Mouse (Mus musculus) limb, embryonic 11.5 days (tissue): ENCODE results near the gene Atp13a4. TPM values are rescaled to one million over a fixed set of nuclear protein-coding genes. Genes with fewer than 3 reads are reported as not detected.

Experiments
- ATAC-seq: fragments of 200-750 bp; cut with Nextera tagmentation; 2 replicates; pipeline ENCODE4 v1.8.0; 2017; ENCODE audit warnings: low read depth; ENCODE audit not compliant: insufficient number of reproducible peaks, low FRiP score, low TSS enrichment
- DNase-seq: peaks from one replicate; pipeline ENCODE4 v3.0.0-alpha.2; 2015; ENCODE audit warnings: low spot score
- H3K27ac ChIP-seq: fragments of 300-500 bp; sonication (generic); replicated peaks from 2 replicates; pipeline ENCODE4 v1.5.1; 2014; ENCODE audit warnings: low read depth, mild to moderate bottlenecking, low read length
- H3K27me3 ChIP-seq: fragments of 300-500 bp; sonication (generic); 2 replicates; pipeline ENCODE4 v1.6.1; 2014; ENCODE audit warnings: mild to moderate bottlenecking, low read length, mixed read lengths; ENCODE audit not compliant: control insufficient read depth, insufficient read depth
- H3K36me3 ChIP-seq: fragments of 300-500 bp; sonication (generic); 2 replicates; pipeline ENCODE4 v1.6.1; 2014; ENCODE audit warnings: mild to moderate bottlenecking, low read length, moderate library complexity, mixed read lengths; ENCODE audit not compliant: control insufficient read depth, insufficient read depth
- H3K4me1 ChIP-seq: fragments of 300-500 bp; sonication (generic); 2 replicates; pipeline ENCODE4 v1.6.1; 2014; ENCODE audit warnings: low read length, mixed read lengths; ENCODE audit not compliant: control insufficient read depth, insufficient read depth
- H3K4me2 ChIP-seq: fragments of 300-500 bp; sonication (generic); 2 replicates; pipeline ENCODE4 v1.6.1; 2014; ENCODE audit warnings: low read depth, mild to moderate bottlenecking, moderate library complexity; ENCODE audit not compliant: severe bottlenecking
- H3K4me3 ChIP-seq: fragments of 300-500 bp; sonication (generic); 2 replicates; pipeline ENCODE4 v1.5.1; 2014; ENCODE audit warnings: low read depth, low read length
- H3K9ac ChIP-seq: fragments of 300-500 bp; sonication (generic); 2 replicates; pipeline ENCODE4 v1.6.1; 2014; ENCODE audit warnings: mild to moderate bottlenecking, low read length
- H3K9me3 ChIP-seq: fragments of 300-500 bp; sonication (generic); 2 replicates; pipeline ENCODE4 v1.6.1; 2016; ENCODE audit warnings: low read length; ENCODE audit not compliant: control insufficient read depth
- WGBS: fragments of 180-500 bp; shearing (Covaris S2); extraction: QIAGEN DNeasy Blood & Tissue Kit; methylation state at CpG from one replicate; pipeline ENCODE4 v1.1.7; 2014; 5-methylcytosine and 5-hydroxymethylcytosine counted together
- polyA plus RNA-seq: library from polyadenylated mRNA; unstranded; fragments of >200 nt; fragmentation: Nextera tagmentation; extraction: Ambion mirVana; gene quantifications from 2 replicates; pipeline ENCODE4 v1.2.1, GENCODE M21; 2014

Gene Atp13a4
- polyA plus RNA-seq, 1 experiment from 2014 or later = not detected

DNA sequence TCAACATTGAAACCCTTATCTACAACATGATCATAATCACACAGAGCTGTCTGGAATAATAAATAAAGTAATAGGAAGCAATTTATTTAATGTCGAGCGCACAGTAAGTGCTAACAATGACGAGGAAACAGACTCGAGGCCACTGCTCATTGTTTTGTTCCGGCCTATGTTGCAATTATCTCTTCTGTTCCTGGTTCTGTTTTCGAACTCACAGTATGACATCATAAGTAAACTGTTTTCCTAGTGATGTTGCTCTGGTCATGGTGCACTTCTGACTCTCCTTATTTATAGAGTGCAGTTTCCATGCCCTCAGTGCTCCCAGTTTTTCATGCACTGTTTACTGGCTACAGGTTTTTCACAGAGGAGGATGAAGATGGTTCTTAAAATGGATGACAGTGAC lies 91.4 kb downstream of the Atp13a4 start:
- ATAC-seq (no peak), DNase-seq (no peak)
- Histone ChIP-seq H3K9ac (no peak overlapping the region), H3K4me3 (no peak overlapping the region), H3K27ac (no peak overlapping the region), H3K4me1 (no peaks in the 10 kb centered on the region), H3K9me3 (no peaks in the 10 kb centered on the region), H3K27me3 (no peaks in the 10 kb centered on the region), H3K36me3 (no peaks in the 10 kb centered on the region), H3K4me2 (no peak overlapping the region)
- WGBS = 79% methylated on average over 6 of the region's 6 CpGs

DNA sequence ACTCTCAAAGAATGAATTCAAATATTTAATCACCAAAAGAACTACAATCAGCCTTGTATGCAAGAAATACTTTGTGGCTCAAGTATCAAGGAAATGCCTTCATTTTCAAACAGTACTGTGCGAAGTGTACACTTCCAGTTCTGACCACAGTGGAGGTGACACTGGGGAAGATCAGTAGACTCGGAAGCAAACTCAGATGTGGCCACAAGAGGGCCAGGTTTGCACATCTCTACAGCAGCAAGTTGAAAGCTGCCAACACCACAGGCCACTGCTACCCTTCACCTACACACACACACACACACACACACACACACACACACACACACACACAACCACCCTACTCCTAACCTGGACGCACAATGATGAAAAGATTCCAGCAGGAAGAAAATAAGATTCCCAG lies 93.0 kb downstream of the Atp13a4 start:
- no peaks in the 10 kb centered on the region for H3K9me3 ChIP-seq
- no peak overlapping the region for H3K9ac ChIP-seq
- no peaks in the 10 kb centered on the region for H3K4me1 ChIP-seq
- 64% methylated on average over 3 of the region's 3 CpGs for WGBS
- H3K36me3 ChIP-seq = no peaks in the 10 kb centered on the region
- peak; percentile 53 for DNase-seq
- no peak for ATAC-seq
- H3K27me3 ChIP-seq = no peaks in the 10 kb centered on the region
- H3K27ac ChIP-seq = no peak overlapping the region
- no peak overlapping the region for H3K4me3 ChIP-seq
- H3K4me2 ChIP-seq = no peak overlapping the region

DNA sequence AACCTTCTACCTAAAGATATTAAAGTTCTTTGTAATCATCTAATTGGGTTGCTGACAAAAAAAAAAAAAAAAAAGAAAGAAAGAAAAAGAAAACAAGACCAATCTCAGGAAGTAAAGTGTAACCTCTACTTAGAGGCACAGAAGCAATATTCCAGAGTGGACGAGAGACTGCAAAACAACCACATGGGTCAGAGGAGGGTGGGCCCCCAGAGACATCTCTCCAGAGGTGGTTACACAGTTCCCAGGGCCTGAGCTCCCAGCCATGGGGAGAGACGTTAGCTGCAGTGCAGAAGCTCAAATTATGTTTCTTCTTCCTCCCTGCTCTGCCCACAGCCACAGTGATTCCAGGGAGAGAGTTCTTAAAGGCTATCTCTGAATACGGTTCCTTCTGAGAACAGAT lies 102.5 kb downstream of the Atp13a4 start:
- H3K9me3 ChIP-seq = no peaks in the 10 kb centered on the region
- no peak overlapping the region for H3K9ac ChIP-seq
- no peak for DNase-seq
- H3K27me3 ChIP-seq = no peaks in the 10 kb centered on the region
- no peak overlapping the region for H3K4me3 ChIP-seq
- H3K36me3 ChIP-seq = no peaks in the 10 kb centered on the region
- H3K4me1 ChIP-seq = no peaks in the 10 kb centered on the region
- no peak for ATAC-seq
- no peak overlapping the region for H3K27ac ChIP-seq
- H3K4me2 ChIP-seq = no peak overlapping the region
- 76% methylated on average over 3 of the region's 3 CpGs for WGBS

DNA sequence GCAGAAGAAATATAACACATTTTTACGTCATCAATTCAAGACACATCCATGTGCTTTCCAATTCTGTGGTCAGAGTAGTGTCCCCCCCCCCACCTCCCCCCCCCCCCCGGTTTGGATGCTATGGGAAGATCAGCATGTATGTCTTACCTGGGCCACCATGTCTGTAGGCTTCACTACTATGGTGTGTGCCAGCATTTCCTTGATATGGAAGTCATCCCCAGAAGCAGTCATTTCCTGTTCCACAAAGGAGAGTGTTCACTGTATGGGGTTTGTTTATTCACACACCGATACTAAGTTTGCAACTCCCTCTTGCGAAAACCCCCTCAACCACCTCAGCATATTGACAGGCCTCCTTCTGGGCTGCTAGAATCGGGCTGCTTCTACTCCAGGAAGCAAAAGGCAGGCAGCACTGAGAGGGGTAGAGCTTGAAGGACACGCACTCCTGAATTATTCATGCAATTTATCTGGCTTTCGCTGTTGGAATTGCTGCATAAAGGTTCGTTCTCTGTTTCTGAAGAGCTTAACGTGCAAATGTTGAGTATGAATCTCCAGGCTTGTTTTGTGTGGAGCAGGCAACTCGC lies 103.2 kb downstream of the Atp13a4 start:
- 83% methylated on average over 10 of the region's 10 CpGs for WGBS
- Histone ChIP-seq H3K27me3 (no peaks in the 10 kb centered on the region), H3K9ac (no peak overlapping the region), H3K9me3 (no peaks in the 10 kb centered on the region), H3K4me3 (no peak overlapping the region), H3K27ac (no peak overlapping the region), H3K4me1 (no peaks in the 10 kb centered on the region), H3K4me2 (no peak overlapping the region), H3K36me3 (no peaks in the 10 kb centered on the region)
- no peak for ATAC-seq
- no peak for DNase-seq

DNA sequence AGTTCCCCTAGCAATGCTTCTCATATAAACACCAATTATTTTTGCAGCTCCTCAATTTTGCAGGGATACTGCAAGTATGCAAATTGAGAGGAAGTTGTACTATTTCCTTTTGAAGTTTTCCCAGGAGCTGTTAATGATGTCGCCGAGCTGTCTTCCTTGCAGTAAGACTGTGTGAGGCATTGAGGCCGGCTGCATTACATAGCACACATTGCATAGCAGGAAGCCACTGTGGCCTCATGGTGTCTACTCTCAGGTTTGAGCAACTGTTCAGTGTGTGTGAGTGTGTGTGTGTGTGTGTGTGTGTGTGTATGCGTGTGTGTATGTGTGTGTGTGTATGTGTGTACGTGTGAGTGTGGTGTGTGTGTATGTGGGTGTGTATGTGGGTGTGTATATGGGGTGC lies 106.6 kb downstream of the Atp13a4 start:
- WGBS = 78% methylated on average over 5 of the region's 5 CpGs
- no peaks in the 10 kb centered on the region for H3K9me3 ChIP-seq

DNA sequence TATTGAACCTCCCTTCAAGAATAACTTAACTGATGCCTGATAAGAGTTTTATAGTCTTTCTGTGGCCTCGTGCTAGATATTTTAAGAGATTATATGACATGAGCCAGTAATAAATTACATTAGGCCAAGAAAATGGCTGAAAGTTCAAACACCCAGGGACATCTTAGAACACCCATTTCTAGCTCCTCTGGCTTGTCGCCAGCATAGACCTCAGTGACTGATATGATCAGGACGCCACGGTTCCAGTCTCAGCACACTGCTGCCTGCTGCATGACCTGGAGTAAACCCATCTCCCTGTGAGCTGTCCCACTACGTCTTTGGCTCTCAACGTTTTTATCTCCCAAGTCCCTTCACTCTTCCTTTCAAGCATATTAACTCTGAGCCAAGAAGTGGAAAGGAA lies 108.9 kb downstream of the Atp13a4 start:
- Histone ChIP-seq H3K9ac (no peak overlapping the region), H3K36me3 (no peaks in the 10 kb centered on the region), H3K4me3 (no peak overlapping the region), H3K9me3 (no peaks in the 10 kb centered on the region), H3K4me2 (no peak overlapping the region), H3K27ac (no peak overlapping the region), H3K4me1 (no peaks in the 10 kb centered on the region), H3K27me3 (no peaks in the 10 kb centered on the region)
- 81% methylated on average over 6 of the region's 6 CpGs for WGBS
- DNase-seq = no peak
- no peak for ATAC-seq

More for the DNA sequence above, 106.6 kb downstream of the Atp13a4 start:
- Histone ChIP-seq H3K9ac (no peak overlapping the region), H3K27me3 (no peaks in the 10 kb centered on the region), H3K27ac (no peak overlapping the region), H3K36me3 (no peaks in the 10 kb centered on the region), H3K4me2 (no peak overlapping the region), H3K4me3 (no peak overlapping the region), H3K4me1 (no peaks in the 10 kb centered on the region)
- ATAC-seq = no peak
- no peak for DNase-seq

DNA sequence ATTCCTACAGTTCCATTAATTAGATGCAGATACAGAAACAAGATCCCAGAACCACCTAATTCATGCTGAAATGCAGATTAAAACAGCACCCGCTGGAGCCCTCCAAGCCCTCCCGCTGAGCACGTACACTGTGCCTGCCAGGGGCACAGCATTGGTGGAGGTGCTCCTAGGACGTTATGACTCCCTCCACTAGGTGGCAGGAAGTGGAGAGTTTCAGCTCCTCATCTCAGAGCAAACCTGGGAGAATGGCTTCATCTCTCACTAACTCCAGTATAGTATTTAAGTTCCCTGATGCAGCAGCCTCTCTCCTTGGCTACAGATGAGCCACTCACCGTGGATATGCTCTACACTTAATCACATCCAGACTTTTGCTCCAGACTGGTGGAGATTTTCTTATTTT lies 110.0 kb downstream of the Atp13a4 start:
- H3K4me3 ChIP-seq = no peak overlapping the region
- no peak overlapping the region for H3K4me2 ChIP-seq
- H3K27ac ChIP-seq = no peak overlapping the region
- no peaks in the 10 kb centered on the region for H3K36me3 ChIP-seq
- peak; percentile 55 for DNase-seq
- WGBS = 16% methylated on average over 5 of the region's 5 CpGs
- no peak for ATAC-seq
- H3K9me3 ChIP-seq = no peaks in the 10 kb centered on the region
- no peaks in the 10 kb centered on the region for H3K27me3 ChIP-seq
- H3K9ac ChIP-seq = no peak overlapping the region
- H3K4me1 ChIP-seq = no peaks in the 10 kb centered on the region

DNA sequence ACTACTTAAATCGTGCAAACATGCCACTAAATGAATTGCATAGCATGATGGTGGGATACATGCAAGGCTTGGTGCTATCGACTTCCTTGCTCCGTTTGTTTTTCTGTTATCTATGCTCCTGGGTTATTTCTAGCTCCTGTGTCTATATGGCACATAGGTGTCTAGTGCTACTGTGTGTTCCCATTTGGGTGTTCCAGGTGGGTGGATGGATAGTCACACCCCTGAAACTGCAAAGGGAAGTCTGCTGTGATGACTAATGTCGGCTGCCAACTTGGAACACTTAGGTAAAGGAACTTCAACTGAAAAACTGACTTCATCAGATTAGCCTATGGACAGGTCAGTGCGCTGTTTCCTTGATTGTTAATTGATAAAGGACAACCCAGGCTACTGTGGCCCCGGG lies 129.8 kb downstream of the Atp13a4 start:
- Histone ChIP-seq H3K9ac (no peak overlapping the region), H3K4me1 (no peaks in the 10 kb centered on the region), H3K27me3 (no peaks in the 10 kb centered on the region), H3K4me2 (no peak overlapping the region), H3K4me3 (no peak overlapping the region), H3K27ac (no peak overlapping the region), H3K36me3 (no peaks in the 10 kb centered on the region), H3K9me3 (no peaks in the 10 kb centered on the region)
- ATAC-seq = no peak
- 88% methylated on average over 6 of the region's 6 CpGs for WGBS
- DNase-seq = no peak

DNA sequence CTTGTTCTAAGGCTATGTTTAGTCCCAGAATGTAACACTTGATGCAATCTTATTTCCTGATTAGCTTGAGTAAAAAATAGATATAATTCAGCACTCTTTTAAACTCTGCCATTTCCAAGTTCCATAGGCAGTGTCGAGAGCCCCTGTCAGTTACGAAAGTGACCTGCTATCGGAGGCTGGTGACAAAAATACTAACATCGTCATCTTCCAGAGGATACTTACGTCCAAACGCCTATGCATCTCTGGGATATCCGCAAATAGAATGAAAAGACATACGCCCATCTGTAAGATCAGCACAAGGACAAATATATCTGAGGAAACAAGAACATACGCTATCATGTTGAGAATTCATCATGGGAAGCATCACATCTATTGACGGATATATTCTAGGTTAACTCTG lies 137.3 kb downstream of the Atp13a4 start:
- 94% methylated on average over 10 of the region's 10 CpGs for WGBS
- H3K4me3 ChIP-seq = no peak overlapping the region
- H3K27ac ChIP-seq = no peak overlapping the region
- H3K36me3 ChIP-seq = no peaks in the 10 kb centered on the region
- no peak overlapping the region for H3K4me2 ChIP-seq
- H3K9me3 ChIP-seq = no peaks in the 10 kb centered on the region
- no peak overlapping the region for H3K9ac ChIP-seq
- ATAC-seq (no peak), DNase-seq (no peak)
- H3K4me1 ChIP-seq = no peaks in the 10 kb centered on the region
- H3K27me3 ChIP-seq = no peaks in the 10 kb centered on the region
